Mouse (Mus musculus) liver, postnatal 0 days (tissue): ENCODE data around the gene Birc7.

Experiments used
- CTCF ChIP-seq: sonication (generic); IDR thresholded peaks from 2 replicates; pipeline ENCODE4 v1.5.1; 2016; ENCODE audit warnings: antibody characterized with exemption, low read depth
- EP300 ChIP-seq: IDR thresholded peaks from 2 replicates; pipeline ENCODE4 v1.6.1; 2016; ENCODE audit warnings: antibody characterized with exemption, low read depth, mild to moderate bottlenecking

- TF ChIP-seq CTCF (no peak), EP300 (no peak)
Measured at GRCm38 (mm10) chr2:180953638-180954037, 24.8 kb downstream of the Birc7 start.
